Mouse (Mus musculus): ENCODE measurements around the gene Ankar. TPM values are rescaled to one million over a fixed set of nuclear protein-coding genes. Genes with fewer than 3 reads are reported as not detected.

Ankar gene
- total RNA-seq (2023), result not detected

DNA sequence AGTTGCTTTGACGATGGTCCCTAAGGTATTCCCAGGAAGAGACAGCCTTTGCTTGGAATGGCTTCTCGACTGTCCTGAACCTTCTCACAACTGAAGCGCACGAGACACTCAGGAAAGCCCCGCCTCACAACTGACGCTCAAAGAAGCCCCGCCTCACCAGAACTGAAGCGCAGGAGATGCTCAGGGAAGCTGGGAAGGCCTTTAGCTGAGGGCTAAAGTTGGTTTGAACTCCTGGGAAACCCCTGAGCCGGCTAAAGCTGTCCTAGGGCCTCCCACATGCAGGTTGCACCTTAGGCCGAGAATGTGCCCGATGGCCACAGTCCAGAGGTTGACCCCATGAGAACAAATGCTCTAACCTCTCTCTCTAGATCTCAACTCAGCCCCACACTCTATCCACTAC, at the start of gene Ankar:
Gene Ankar, minus strand, starts transcription at position 101 of the 400 bp plus-strand sequence.

GRCm38 (mm10) chr1:72710753-72711653, 10.6 kb upstream of the Ankar start, which contains the start of gene Rpl37a:
Gene Rpl37a, plus strand, starts transcription at chr1:72711290.

Other genes starting within 250 kb of the Ankar start
- not detected for gene March4, start 163.6 kb downstream of the Ankar start, total RNA-seq (2023)
- 31.5 TPM for gene Smarcal1, start 117.3 kb downstream of the Ankar start, total RNA-seq (2023)
- gene Rpl37a, start 10.7 kb upstream of the Ankar start, total RNA-seq (2023), result 3,114 TPM
- gene Igfbp2, start 123.9 kb upstream of the Ankar start, total RNA-seq (2023), result not detected
- gene Igfbp5, start 174.3 kb upstream of the Ankar start, total RNA-seq (2023), result 0.56 TPM

All from CD4-positive naive resting alpha-beta T cell, adult 76 days (primary cell).